Mouse (Mus musculus) B cell, adult 2 months (primary cell): ENCODE measurements around the gene Tfcp2l1.

Source experiments
- DNase-seq, 2 experiments: peaks; one replicate each; pipeline ENCODE4 v3.0.0; 2022

Tfcp2l1 gene

DNA sequence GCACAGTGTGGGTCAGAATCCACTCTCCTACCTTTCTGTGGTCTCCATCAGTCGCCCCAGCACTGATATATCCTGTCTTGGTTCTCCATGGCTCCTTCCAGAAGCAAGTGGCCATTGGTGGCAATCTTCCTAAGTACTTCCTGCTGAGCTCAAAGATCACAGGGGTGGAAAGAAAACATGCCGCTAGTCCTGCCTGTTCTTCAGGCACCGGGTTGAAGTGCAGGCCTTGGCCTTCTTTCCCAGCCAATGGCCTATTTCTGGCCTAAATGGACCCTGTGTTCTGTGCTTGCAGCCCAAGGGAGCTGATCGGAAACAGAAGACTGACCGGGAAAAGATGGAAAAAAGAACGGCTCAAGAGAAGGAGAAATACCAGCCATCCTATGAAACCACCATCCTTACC is 31.0 kb downstream of the Tfcp2l1 start:
- no peak for DNase-seq

DNA sequence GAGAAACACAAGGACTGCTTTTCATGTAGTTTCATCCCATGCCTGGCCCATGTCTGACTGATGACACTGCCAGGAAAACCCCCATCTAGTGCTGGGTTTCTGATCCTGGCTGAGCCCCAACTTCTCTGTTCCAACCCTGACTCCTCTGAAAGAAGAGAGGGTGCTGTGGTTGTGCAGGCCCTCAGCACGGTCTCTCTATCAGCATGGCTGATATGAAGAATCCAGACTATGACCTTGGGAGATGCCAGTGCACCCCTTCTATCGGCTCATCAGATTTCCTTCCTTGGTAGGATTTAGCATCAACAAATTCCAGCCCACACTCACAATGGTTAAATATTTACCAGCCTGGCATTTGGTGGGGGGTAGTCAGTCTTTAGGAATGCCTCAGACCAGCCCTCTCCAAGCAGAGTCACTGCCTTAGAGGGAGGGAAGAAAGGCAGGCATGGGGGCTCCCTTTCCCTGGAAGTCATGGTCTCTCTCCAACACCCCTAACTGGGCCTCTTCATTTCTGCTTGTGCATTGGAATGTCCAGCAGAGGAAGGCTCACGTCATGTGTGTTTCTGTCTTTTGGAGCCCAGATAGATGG is 33.2 kb downstream of the Tfcp2l1 start:
- DNase-seq = no peak

DNA sequence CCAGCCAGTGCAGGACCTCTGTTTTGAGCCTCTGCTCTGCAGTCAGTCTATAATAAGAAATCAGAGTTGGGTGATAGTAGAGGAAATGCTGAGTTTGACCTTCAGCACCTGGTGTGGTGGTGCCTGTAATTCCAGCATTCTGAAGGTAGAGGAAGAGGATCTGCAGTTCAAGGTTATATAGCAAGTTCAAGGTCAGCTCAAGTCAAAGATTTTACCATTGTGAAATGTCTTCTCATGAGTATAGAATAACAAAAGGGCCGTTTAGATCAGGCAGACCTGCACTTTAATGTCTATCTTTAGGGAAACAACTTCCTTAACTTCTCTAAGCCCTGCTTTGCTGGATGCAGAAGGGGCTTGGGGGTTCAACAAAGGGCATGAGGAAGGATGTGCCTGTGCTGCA is 35.3 kb downstream of the Tfcp2l1 start:
- DNase-seq = no peak

GRCm38 (mm10) chr1:118667536-118667935 is 39.8 kb downstream of the Tfcp2l1 start:
- no peak for DNase-seq

GRCm38 (mm10) chr1:118672196-118672595 is 44.5 kb downstream of the Tfcp2l1 start:
- no peak for DNase-seq

- DNase-seq = no peak
Observed at GRCm38 (mm10) chr1:118674176-118674575, 46.4 kb downstream of the Tfcp2l1 start.

GRCm38 (mm10) chr1:118681980-118682379 is 54.2 kb downstream of the Tfcp2l1 start:
- DNase-seq = no peak

GRCm38 (mm10) chr1:118683686-118684085 is 55.9 kb downstream of the Tfcp2l1 start:
- no peak for DNase-seq

DNA sequence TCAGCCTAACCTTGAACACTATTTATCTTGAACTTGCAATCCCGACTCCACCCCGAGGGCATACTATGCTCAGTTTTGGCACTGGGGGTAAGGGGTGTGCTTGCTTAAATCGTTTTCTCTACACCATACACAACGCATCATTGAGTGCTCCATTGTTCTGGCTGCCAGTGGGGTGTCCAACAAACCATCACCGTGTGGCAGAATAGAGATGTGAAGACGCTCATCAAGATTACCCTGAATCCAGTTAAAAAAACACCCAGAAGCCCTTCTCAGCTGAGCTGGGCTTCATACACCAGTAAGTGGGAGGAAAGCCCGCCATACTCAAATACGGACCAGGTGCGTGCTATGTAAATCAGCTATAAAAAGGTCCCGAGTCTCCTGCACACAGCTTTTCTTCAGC is 60.0 kb downstream of the Tfcp2l1 start:
- DNase-seq = no peak

DNA sequence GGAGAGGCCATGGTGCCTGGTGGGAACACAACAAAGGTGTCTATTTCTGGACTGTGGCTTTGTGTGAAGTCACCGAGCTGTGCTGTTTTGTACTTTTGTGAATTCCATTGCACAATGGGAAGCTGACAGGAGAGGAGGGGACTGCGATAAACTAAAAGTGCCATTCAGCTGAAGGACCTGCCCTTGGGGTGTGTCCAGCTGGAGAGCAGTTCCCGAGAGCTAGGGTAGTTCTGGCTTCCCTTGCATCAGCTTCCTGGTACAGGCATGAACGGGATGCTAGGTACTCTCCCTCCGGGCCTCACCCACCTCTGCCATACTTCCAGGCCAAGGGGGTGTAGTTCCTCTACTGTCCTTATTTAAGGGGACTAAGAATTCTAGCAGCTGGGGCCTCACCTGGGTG is 62.1 kb downstream of the Tfcp2l1 start:
- no peak for DNase-seq

GRCm38 (mm10) chr1:118694436-118694835 is 66.7 kb downstream of the Tfcp2l1 start:
- DNase-seq = no peak

- DNase-seq = no peak
Observed at GRCm38 (mm10) chr1:118697906-118698305, 70.2 kb downstream of the Tfcp2l1 start.

GRCm38 (mm10) chr1:118699118-118699890 is 71.6 kb downstream of the Tfcp2l1 start:
- DNase-seq = no peak

DNA sequence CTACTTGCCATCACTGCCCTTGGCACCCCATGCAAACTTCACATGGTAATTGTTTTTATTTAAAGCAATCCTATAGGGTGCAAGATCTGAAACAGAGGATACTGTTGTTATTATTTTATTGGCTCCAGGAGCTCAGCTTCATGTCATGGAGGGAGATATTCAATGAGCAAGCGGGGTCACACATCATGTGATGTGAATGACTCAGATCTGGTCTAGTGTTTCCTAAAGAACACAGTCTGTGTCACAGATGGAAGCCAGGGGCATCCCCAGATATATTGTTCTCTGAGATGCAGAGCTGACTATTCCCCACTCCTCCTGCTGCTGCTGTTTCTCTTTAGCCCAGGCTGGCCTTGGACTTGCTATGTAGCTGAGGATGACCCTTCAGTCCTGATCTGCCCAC is 72.2 kb downstream of the Tfcp2l1 start:
- DNase-seq = no peak

DNA sequence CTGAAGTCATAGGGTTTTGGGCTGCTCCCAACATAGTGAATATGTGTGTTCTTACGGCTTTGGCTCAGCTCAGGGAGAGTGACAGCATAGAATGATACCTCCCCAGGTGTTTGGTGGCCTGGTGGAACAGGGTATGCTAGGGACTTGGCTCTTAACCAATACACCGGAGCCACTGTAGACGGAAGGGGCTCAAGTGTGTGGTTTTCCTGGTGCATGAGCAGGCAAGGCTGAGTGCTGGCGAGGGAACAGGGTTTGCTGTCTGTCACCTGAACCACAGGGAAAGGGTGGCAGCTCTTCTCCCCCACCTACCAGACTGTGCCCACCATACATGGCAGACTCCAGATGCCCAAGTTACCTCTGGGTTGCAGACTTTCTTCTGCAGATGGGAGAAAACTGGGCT is 83.9 kb downstream of the Tfcp2l1 start:
- DNase-seq = no peak

- no peak for DNase-seq
Observed at GRCm38 (mm10) chr1:118716225-118716624, 88.5 kb downstream of the Tfcp2l1 start.

DNA sequence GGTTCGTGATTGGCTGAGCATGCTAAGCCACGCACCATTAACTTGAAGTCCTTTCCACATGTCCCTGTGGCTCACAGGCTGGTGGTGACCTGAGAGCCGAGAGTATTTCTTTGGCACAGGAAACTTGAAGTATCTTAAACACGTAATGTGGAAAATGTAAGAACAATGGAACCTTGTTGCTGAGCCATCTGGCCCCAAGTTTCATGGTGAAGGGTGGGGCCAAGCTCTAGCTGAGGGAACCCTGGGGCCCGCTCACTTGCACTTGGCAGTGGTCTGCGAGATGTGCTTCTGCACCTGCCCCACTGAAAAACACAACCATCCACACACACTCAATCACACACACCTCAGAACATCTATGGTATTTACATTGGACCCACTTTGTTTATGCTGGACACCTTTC is 90.3 kb downstream of the Tfcp2l1 start:
- DNase-seq = no peak

DNA sequence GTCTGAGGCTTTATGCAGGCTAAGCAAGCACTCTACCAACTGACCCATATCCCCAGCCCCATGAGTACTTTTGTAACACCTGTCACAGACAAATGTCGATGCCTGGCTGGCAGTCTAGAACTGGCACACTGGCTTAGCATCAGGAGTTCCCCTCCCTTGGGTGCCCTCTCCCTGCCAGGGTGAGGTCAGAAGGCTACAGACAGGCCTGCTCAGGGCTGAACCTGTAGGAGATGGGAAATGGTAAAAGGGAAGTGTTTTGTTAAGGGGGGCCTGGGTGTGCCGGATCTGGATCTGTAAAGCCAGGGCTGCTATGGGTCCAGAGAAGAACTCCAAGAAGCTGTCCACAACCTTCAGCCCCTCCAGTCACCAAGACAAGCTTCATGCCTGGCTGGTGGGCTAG is 92.0 kb downstream of the Tfcp2l1 start:
- no peak for DNase-seq

- no peak for DNase-seq
Observed at GRCm38 (mm10) chr1:118720474-118721095, 92.8 kb downstream of the Tfcp2l1 start.

GRCm38 (mm10) chr1:118727075-118727474 is 99.3 kb downstream of the Tfcp2l1 start:
- DNase-seq = no peak

DNA sequence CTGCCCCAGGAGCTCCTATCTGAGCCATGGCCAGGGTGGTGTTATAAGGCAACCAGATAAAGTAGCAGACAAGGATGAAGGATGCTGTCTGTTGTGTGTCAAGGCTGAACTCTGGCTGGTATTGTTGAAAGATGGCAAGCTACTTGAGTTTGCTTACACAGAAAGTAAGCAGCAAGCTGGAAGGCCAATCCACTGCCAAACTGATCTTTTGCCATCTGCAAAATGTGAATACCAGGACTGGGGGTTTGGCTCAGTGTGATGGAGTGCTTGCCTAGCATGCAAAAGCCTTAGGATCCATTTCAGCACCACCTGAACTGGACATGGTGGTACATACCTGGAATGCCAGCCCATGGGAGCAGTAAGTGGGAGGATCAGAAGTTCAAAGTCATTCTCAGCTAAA is 101.1 kb downstream of the Tfcp2l1 start:
- DNase-seq = no peak
